Mouse (Mus musculus): Measurements from ENCODE around the gene Pkd1l1.

DNA sequence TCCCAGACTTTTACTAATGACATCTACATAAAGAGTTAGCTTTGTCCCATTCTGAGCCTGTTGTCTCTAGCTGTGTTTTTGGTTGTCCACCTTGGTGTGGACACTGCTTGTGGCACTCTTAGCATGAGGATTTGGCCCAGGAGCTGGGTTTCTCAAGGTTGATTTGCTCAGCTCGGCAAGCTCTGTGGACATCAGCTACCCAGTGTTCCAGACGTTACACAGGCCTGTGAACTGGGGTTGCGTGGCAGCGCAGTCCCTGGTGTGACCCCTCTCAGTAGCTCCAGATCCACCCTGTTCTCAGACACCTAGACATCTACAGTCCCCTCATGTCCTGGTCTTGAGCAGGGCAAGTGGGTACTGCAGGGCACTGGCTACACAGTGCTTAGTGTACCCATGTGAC is 110.6 kb downstream of the Pkd1l1 start:
- TF ChIP-seq CTCF (conservative IDR thresholded peaks at IDR 0.05 in 1 of 2, IDR thresholded peaks at IDR 0.05 in 1 of 2; ENCODE audit: low read depth in 2 of 2, low read length in 2 of 2): no peak
- TF ChIP-seq EP300 (IDR thresholded peaks at IDR 0.05; ENCODE audit: low read length): no peak

Data from CH12.LX (cell line).